32 mouse cellular contexts compared by ENCODE assay signal in the genomic region with DNA sequence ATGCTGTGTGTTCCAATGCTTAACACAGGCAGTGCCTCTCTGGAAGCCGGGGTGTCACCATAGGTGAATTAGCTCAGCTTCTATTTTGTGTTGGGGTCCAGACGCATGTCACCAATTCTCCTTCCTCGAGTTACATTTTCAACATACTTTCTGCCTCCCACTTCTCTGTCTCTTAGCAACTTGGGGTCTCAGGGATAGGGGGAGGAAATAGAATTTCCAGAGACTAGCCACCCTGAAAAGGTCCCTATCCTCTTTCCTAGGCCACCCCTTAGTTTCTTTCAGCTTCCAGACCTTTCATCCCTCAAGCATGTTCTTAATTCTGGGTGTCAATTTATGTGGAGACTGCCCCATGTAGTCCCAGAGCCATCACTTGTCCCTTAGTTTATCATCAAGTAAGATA.
"Had no signal": no experiment of that assay in that cellular context is flagged by ENCODE, and none has a peak within 500 bp of the region (broad histone marks: within the 10 kb centered on the region; RNA-seq: fewer than 3 reads in every experiment).

No protein-coding gene starts in this region.

- H3K4me2 ChIP-seq: heart, embryonic 11.5 days; heart, embryonic 12.5 days; heart, embryonic 13.5 days; heart, embryonic 15.5 days; hindbrain, embryonic 12.5 days; hindbrain, embryonic 13.5 days; hindbrain, embryonic 14.5 days; hindbrain, embryonic 15.5 days; intestine, embryonic 15.5 days had no signal

- H3K4me3 ChIP-seq: heart, adult 2 months; heart, embryonic 10.5 days; heart, embryonic 12.5 days; heart, embryonic 13.5 days; heart, embryonic 15.5 days; hindbrain, embryonic 10.5 days; hindbrain, embryonic 12.5 days; hindbrain, embryonic 13.5 days; hindbrain, embryonic 15.5 days; intestine, embryonic 15.5 days; layer of hippocampus, adult 2 months; left cerebral cortex, adult 2 months had no signal

- H3K36me3 ChIP-seq: heart, embryonic 10.5 days; heart, embryonic 12.5 days; heart, embryonic 13.5 days; heart, embryonic 15.5 days; hindbrain, embryonic 10.5 days; hindbrain, embryonic 12.5 days; hindbrain, embryonic 13.5 days; hindbrain, embryonic 15.5 days; intestine, embryonic 15.5 days had no signal

- H3K9me3 ChIP-seq: heart, embryonic 10.5 days; heart, embryonic 12.5 days; heart, embryonic 13.5 days; heart, embryonic 15.5 days; hindbrain, embryonic 10.5 days; hindbrain, embryonic 12.5 days; hindbrain, embryonic 13.5 days; hindbrain, embryonic 15.5 days; intestine, embryonic 15.5 days had no signal

- H3K27ac ChIP-seq: heart, adult 2 months; heart, embryonic 10.5 days; heart, embryonic 13.5 days; heart, embryonic 15.5 days; hindbrain, embryonic 10.5 days; hindbrain, embryonic 12.5 days; hindbrain, embryonic 13.5 days; hindbrain, embryonic 14.5 days; hindbrain, embryonic 15.5 days; hindbrain, postnatal 0 days; intestine, embryonic 15.5 days; layer of hippocampus, adult 2 months; left cerebral cortex, adult 2 months had no signal

- H3K9ac ChIP-seq: heart, embryonic 12.5 days; heart, embryonic 13.5 days; heart, embryonic 15.5 days; hindbrain, embryonic 12.5 days; hindbrain, embryonic 13.5 days; hindbrain, embryonic 14.5 days; hindbrain, embryonic 15.5 days; intestine, embryonic 15.5 days had no signal

- H3K4me1 ChIP-seq: hindbrain, embryonic 12.5 days; intestine, embryonic 15.5 days had no signal

- H3K27me3 ChIP-seq: heart, embryonic 12.5 days; heart, embryonic 13.5 days; heart, embryonic 15.5 days; hindbrain, embryonic 12.5 days; hindbrain, embryonic 13.5 days; hindbrain, embryonic 15.5 days; intestine, embryonic 15.5 days had no signal

- ATAC-seq: hindbrain, embryonic 16.5 days; hindbrain, postnatal 0 days; inflammation-experienced regulatory T-cells, adult 6 months; intestine, embryonic 15.5 days; intestine, embryonic 16.5 days; intestine, postnatal 0 days had no signal

- DNase-seq: heart, adult 18-20 months; heart, adult 2 months; heart, postnatal 10 days; heart, postnatal 14 days; heart, postnatal 36 days; heart, postnatal 4 days; kidney, adult 18-20 months; kidney, adult 8-10 months; kidney, adult 9 months; kidney, postnatal 25 days; kidney, postnatal 36 days; kidney, postnatal 4 days; layer of hippocampus, adult 9-11 months; layer of hippocampus, postnatal 36 days had no signal
